Mouse (Mus musculus) spleen, adult 2 months (tissue): ENCODE results near the gene Rfwd3.
"Not testable (repeated sequence)": the region's sequence is repeated elsewhere in the genome, so short reads cannot be mapped to it uniquely, and the experiment has no call there.

Source experiments
- CTCF ChIP-seq: fragments of 200-500 bp; IDR thresholded peaks from 2 replicates; pipeline ENCODE4 v1.5.1; 2011; ENCODE audit warnings: mild to moderate bottlenecking, inconsistent platforms; ENCODE audit not compliant: insufficient read depth, insufficient read length, insufficient replicate concordance; ENCODE audit errors: extremely low read depth
- POLR2A ChIP-seq: fragments of 200-500 bp; IDR thresholded peaks from 2 replicates; pipeline ENCODE4 v1.6.1; 2011; ENCODE audit warnings: low read depth, low read length, inconsistent platforms

GRCm38 (mm10) chr8:111313961-111314360 lies 13.9 kb upstream of the Rfwd3 start:
- not testable (repeated sequence) for TF ChIP-seq CTCF, POLR2A
